Mouse (Mus musculus): ENCODE results near the gene Paqr4.
A peak's percentile ranks its signal among the peaks of the same experiment; 100 is the strongest.
"Not testable (repeated sequence)": the region's sequence is repeated elsewhere in the genome, so short reads cannot be mapped to it uniquely, and the experiment has no call there.

Gene Paqr4

DNA sequence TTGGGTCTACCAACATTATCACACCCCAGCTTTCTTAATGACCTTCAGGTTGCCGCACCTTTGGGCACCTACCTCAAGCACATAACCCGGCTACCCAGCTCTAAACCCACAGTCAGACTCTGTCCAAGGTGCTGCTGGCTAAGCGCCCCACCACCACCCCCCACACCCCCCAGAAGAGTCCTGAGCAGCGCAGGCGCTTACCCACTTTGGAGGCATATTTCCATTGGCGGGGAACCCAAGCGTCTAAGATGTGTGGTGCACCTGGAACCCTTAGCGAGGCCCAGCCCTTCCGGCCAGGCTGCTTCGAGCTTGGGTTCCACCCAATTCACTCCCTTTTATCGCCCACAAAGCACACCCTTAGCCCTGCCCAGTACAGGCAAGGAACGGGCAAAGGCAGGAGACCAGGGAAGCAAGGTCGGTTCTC lies at the start of gene Paqr4:
Paqr4 (minus strand) TSS at position 270 of the 424 bp plus-strand sequence.
- DNase-seq (ENCODE audit: low read depth, low spot score): no peak

GRCm38 (mm10) chr17:23789749-23790268 lies 49.1 kb upstream of the Paqr4 start:
- no peak for DNase-seq (ENCODE audit: low read depth, low spot score)

DNA sequence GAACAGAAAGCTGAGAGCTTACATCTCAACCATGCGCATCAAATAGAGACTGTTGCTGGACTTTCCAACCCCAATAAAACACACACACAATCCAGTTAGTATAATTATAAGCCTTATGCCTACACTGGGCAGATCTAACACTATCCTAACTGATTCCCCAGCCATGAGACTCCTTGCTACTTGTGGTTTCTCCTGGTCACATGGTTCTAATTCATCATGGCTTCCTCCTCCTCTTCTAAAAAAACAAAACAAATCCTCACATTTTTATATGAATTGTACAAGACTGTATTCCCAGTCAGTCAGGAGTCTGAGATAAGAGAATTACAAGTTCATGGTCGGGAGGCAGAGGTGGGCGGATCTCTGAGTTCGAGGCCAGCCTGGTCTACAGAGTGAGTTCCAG lies 48.3 kb upstream of the Paqr4 start:
- no peak for DNase-seq (ENCODE audit: low read depth, low spot score)

- peak; percentile 48 for DNase-seq (ENCODE audit: low read depth, low spot score)
Measured at GRCm38 (mm10) chr17:23786510-23786931, 45.9 kb upstream of the Paqr4 start.

GRCm38 (mm10) chr17:23785561-23786471 lies 45.1 kb upstream of the Paqr4 start, which contains the start of gene Flywch2:
TSS of gene Flywch2 (minus strand) at chr17:23786081.
- DNase-seq (ENCODE audit: low read depth, low spot score): peak; percentile 87

- no peak for DNase-seq (ENCODE audit: low read depth, low spot score)
Measured at GRCm38 (mm10) chr17:23783352-23783751, 42.7 kb upstream of the Paqr4 start.

GRCm38 (mm10) chr17:23778447-23778846 lies 37.8 kb upstream of the Paqr4 start:
- DNase-seq (ENCODE audit: low read depth, low spot score): no peak

GRCm38 (mm10) chr17:23777141-23777540 lies 36.5 kb upstream of the Paqr4 start:
- DNase-seq (ENCODE audit: low read depth, low spot score): no peak

GRCm38 (mm10) chr17:23776216-23776615 lies 35.5 kb upstream of the Paqr4 start:
- no peak for DNase-seq (ENCODE audit: low read depth, low spot score)

DNA sequence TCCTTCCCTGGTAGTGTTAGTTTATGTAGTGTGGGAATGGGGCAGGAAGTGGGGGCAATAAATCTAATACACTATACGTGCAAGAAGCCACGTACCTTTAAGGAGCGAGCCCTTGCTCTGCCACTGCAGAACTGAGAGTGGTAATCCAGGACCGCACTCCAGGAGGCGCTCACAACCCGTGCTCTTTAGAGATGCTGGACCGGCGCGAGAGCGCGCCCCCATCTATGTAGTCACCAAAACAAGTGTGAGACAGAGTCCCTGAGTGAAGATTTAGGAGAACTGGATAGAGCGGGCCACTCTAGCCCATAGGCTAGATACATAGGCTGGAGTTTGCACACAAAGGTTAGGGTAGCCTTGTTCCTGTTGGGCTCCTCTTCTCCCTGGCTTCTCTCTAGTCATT lies 33.4 kb upstream of the Paqr4 start:
- peak; percentile 76 for DNase-seq (ENCODE audit: low read depth, low spot score)

- DNase-seq (ENCODE audit: low read depth, low spot score): no peak
Measured at GRCm38 (mm10) chr17:23773676-23774075, 33.0 kb upstream of the Paqr4 start.

DNA sequence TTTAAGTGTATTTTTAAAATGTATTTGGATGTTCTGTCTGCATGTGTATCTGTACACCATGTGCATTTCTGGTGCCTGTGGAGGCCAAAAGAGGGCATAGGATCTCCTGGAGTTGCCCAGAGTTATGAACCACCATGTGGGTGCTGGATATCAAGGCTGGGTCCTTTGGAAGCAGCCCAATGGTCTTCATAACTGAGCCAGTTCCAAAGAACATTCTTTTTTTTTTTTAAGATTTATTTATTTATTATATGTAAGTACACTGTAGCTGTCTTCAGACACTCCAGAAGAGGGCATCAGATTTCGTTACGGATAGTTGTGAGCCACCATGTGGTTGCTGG lies 31.5 kb upstream of the Paqr4 start:
- DNase-seq (ENCODE audit: low read depth, low spot score): not testable (repeated sequence)

GRCm38 (mm10) chr17:23771284-23772218 lies 30.9 kb upstream of the Paqr4 start, which contains the start of gene Flywch1:
TSS of gene Flywch1 (minus strand) at chr17:23771602.
- DNase-seq (ENCODE audit: low read depth, low spot score): peak; percentile 99

GRCm38 (mm10) chr17:23770896-23771283 lies 30.2 kb upstream of the Paqr4 start:
- DNase-seq (ENCODE audit: low read depth, low spot score): no peak

DNA sequence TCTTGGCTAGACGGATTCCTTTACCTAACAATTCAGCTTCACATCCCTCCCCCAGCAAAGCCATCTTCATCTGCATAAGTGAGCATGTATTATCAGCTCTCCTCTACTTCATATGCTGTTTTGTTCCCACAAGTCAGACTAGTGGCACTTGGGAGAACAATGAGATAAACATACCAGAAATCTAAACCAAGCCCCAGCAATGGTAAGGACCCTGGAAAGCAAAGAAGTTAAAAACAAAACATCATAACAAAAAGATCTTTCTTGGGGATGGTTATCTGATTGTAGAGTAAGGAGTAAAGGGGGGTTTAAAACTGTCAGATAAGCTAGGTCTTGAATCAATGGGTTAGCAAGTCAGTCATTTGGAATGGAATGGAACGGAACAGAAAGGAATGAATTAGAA lies 29.8 kb upstream of the Paqr4 start:
- no peak for DNase-seq (ENCODE audit: low read depth, low spot score)

GRCm38 (mm10) chr17:23762976-23763375 lies 22.3 kb upstream of the Paqr4 start:
- no peak for DNase-seq (ENCODE audit: low read depth, low spot score)

DNA sequence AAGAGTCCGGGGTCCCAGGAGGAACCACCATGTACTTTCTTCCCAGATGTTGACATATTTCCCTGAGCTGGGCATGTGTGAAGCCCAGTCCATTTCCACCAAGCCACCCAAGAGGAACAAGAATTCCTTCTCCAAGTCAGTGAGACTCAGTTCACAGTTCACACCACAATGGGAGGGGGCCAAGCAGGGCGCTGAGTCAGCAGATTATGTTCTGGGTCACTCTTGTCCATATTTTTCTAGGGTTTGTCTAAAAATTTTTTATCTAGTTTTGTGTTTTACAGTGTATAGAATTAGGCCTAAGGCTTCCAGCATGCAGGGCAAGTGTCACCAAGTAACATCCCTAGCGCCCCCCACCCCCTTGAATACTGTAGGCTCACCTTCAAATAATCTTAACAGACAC lies 20.5 kb upstream of the Paqr4 start:
- no peak for DNase-seq (ENCODE audit: low read depth, low spot score)

DNA sequence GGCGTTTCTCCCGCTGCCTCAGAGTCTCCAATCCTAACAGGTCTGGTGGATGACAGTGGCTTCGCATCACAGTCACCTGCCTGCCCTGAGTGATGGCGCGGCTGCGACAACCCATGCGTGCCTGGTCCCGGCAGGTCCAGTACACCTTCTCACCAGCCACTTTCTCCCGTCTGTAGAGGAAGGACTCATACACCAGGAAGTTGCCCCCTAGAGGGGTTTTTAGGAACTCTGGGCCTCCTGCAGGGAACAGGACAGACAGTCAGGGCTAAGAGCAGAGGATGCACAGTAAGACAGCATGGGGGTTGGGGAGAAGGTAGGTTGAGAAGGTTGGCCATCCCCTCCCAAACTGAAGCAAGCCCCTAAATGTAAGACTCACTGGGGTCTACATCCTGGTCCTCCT lies 19.6 kb upstream of the Paqr4 start:
- no peak for DNase-seq (ENCODE audit: low read depth, low spot score)

DNA sequence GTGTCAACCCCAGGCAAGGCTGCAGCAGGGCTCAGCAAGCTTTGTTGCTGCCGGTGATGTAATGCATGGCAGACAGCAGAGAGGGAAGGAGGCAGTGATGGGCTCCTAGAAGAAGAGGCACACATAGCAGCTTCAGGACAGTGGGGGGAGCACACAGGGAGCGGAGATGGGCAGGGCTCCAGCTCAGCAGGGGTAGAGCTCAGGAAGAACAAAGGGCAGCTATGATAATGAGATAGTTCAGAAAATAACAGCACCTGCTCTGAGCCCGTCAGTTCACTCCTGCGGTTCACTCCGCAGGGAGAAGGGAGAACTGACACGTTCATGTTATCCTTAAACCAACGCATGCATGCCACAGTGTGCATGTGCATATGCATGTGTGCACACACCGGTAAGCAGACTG lies 18.1 kb upstream of the Paqr4 start:
- DNase-seq (ENCODE audit: low read depth, low spot score): no peak

DNA sequence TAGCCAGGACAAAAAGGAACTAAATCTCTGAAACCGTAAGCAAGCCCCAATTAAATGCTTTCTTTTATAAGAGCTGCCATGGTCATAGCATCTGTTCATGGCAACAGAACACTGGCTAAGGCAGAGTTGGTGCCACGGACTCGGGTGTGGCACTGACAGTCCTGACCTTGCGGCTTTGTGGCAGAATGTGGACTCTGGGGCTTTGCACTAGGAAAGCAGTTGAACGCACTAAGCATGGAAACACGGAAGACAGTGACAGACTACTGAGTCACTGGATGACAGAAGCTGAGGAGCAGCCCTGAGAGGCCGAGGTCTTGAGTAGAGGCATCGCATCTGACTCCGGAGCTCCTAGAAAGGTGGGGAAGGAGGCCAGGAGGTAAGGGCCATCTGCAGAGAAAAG lies 16.9 kb upstream of the Paqr4 start:
- no peak for DNase-seq (ENCODE audit: low read depth, low spot score)

DNA sequence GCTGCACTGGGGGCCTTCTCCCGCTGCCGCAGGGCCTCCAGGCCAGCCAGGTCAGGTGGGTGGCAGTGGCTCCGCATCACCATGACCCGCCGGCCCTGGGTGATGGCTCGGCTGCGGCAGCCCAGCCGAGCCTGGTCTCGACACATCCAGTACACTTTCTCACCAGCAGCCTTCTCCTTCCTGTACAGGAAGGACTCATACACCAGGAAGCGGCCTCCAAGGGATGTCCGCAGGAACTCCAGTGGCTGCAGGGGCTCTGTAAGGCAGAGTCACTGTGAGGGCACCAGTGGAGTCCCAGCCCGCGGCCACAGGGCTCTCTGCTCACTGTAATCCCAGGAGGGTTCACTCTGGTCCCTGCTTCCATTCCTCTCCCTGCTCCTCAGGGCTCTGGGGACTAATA lies 15.0 kb upstream of the Paqr4 start:
- no peak for DNase-seq (ENCODE audit: low read depth, low spot score)
